Mouse (Mus musculus) urinary bladder, adult 18-20 months (tissue): ENCODE measurements around the gene Zscan4f.
"Not testable (repeated sequence)": the region's sequence is repeated elsewhere in the genome, so short reads cannot be mapped to it uniquely, and the experiment has no call there.

Experiments used
- DNase-seq, 2 experiments: peaks; one replicate each; pipeline ENCODE4 v3.0.0; 2022; ENCODE audit warnings: low spot score in 2 of 2, mixed read lengths in 2 of 2

The Zscan4f gene

DNA sequence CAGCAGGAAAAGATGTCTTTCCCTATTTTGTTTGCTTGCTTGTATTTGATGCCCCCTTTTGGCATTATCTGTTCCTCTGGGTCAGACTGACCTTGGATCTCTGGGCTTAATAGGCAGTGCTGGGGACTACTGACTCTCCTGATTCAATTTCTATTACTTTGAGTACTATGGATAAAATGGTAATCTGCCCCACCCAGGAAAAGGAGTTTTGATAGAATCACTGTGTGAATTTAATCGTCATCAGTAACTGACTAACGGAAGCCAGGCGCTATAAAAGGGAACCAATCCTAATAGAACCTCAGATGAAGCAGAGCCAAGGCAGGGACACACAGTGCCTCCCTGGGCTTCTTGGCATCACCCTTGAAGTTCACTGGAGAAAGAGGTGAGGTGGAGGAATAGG is at the start of gene Zscan4f:
Zscan4f (plus strand) TSS at position 301 of the 400 bp plus-strand sequence.
- DNase-seq, result not testable (repeated sequence)

GRCm38 (mm10) chr7:11384641-11385040 is 13.1 kb upstream of the Zscan4f start:
- DNase-seq, result not testable (repeated sequence)
